24 mouse cellular contexts compared by ENCODE assay signal in genomic region chr1:151450851-151451250, GRCm38 (mm10). TPM values are rescaled to one million over a fixed set of nuclear protein-coding genes. Genes with fewer than 3 reads are reported as not detected.
A peak's percentile ranks its signal among the peaks of the same experiment; 100 is the strongest.
DNase-seq lines count a peak whose midpoint lies in the region; ATAC-seq and TF ChIP-seq lines count a peak whose summit lies in the region.
"Had no signal": no experiment of that assay in that cellular context is flagged by ENCODE, and none has a peak within 500 bp of the region (broad histone marks: within the 10 kb centered on the region; RNA-seq: fewer than 3 reads in every experiment).

No protein-coding gene starts in this region.

- no peaks in the 10 kb centered on the region; the same call in 1 of the 2 replicates for H3K79me2 ChIP-seq in heart, adult 2 months (replicated peaks; ENCODE audit: control insufficient read depth, insufficient read depth, low read length)

- H3K27me3 ChIP-seq in heart, adult 2 months (ENCODE audit: control insufficient read depth, insufficient read depth, low read length), result no peaks in the 10 kb centered on the region
- no peaks in the 10 kb centered on the region for H3K27me3 ChIP-seq in heart, embryonic 12.5 days (replicated peaks)
- no peaks in the 10 kb centered on the region for H3K27me3 ChIP-seq in midbrain, embryonic 14.5 days (ENCODE audit: control insufficient read depth, insufficient read depth, low read length)
- H3K27me3 ChIP-seq in midbrain, embryonic 13.5 days, result no peaks in the 10 kb centered on the region
- H3K27me3 ChIP-seq in hindbrain, embryonic 13.5 days, result no peaks in the 10 kb centered on the region
- no peaks in the 10 kb centered on the region for H3K27me3 ChIP-seq in cerebellum, adult 2 months (ENCODE audit: control insufficient read depth, insufficient read depth, low read length)
- H3K27me3 ChIP-seq: hindbrain, embryonic 12.5 days; Patski had no signal

- H3K4me1 ChIP-seq in heart, adult 2 months (ENCODE audit: control insufficient read depth, insufficient read depth, low read length), result no peaks in the 10 kb centered on the region
- no peaks in the 10 kb centered on the region for H3K4me1 ChIP-seq in heart, embryonic 12.5 days (replicated peaks)
- no peaks in the 10 kb centered on the region for H3K4me1 ChIP-seq in midbrain, embryonic 14.5 days (ENCODE audit: control insufficient read depth, insufficient read depth, low read length)
- H3K4me1 ChIP-seq in midbrain, embryonic 13.5 days (replicated peaks), result no peaks in the 10 kb centered on the region
- H3K4me1 ChIP-seq in hindbrain, embryonic 13.5 days (replicated peaks), result no peaks in the 10 kb centered on the region
- no peaks in the 10 kb centered on the region for H3K4me1 ChIP-seq in cerebellum, adult 2 months (ENCODE audit: control insufficient read depth, insufficient read depth, low read length)
- H3K4me1 ChIP-seq: heart, embryonic 10.5 days; hindbrain, embryonic 12.5 days had no signal

- no peak for ATAC-seq in heart, embryonic 12.5 days (ENCODE audit: insufficient number of reproducible peaks, low FRiP score)
- ATAC-seq in midbrain, embryonic 14.5 days (ENCODE audit: low FRiP score, low TSS enrichment), result no peak
- no peak for ATAC-seq in midbrain, embryonic 13.5 days
- no peak for ATAC-seq in hindbrain, embryonic 13.5 days (ENCODE audit: low FRiP score)
- ATAC-seq: Patski had no signal

- H3K9ac ChIP-seq in heart, adult 2 months (ENCODE audit: low read depth, low read length), result no peak overlapping the region
- H3K9ac ChIP-seq in heart, embryonic 12.5 days, result no peak overlapping the region
- no peak overlapping the region for H3K9ac ChIP-seq in midbrain, embryonic 14.5 days (replicated peaks; ENCODE audit: low read length)
- H3K9ac ChIP-seq in midbrain, embryonic 13.5 days (replicated peaks), result no peak overlapping the region
- H3K9ac ChIP-seq in hindbrain, embryonic 13.5 days, result no peak overlapping the region
- H3K9ac ChIP-seq: hindbrain, embryonic 12.5 days had no signal

- no peak for TF ChIP-seq POLR2A in heart, adult 2 months (IDR thresholded peaks at IDR 0.05; ENCODE audit: insufficient read depth, low read depth, low read length)
- TF ChIP-seq POLR2A in brain, embryonic 14.5 days (IDR thresholded peaks at IDR 0.05; ENCODE audit: borderline replicate concordance, extremely low read depth, insufficient read depth, insufficient read length, poor library complexity, severe bottlenecking), result no peak
- TF ChIP-seq POLR2A in cerebellum, adult 2 months (IDR thresholded peaks at IDR 0.05; ENCODE audit: borderline replicate concordance, insufficient read depth, low read length), result no peak

- no peak overlapping the region for H3K4me3 ChIP-seq in heart, adult 2 months
- H3K4me3 ChIP-seq in heart, embryonic 12.5 days, result no peak overlapping the region
- H3K4me3 ChIP-seq in midbrain, embryonic 14.5 days (replicated peaks; ENCODE audit: low read depth, low read length), result no peak overlapping the region
- no peak overlapping the region for H3K4me3 ChIP-seq in midbrain, embryonic 13.5 days (replicated peaks)
- H3K4me3 ChIP-seq in hindbrain, embryonic 13.5 days, result no peak overlapping the region
- no peak overlapping the region for H3K4me3 ChIP-seq in cerebellum, adult 2 months (replicated peaks; ENCODE audit: insufficient read depth, low read depth, low read length)
- H3K4me3 ChIP-seq: heart, embryonic 10.5 days; hindbrain, embryonic 12.5 days; myocyte had no signal

- H3K4me2 ChIP-seq in heart, embryonic 12.5 days, result no peak overlapping the region
- no peak overlapping the region for H3K4me2 ChIP-seq in midbrain, embryonic 14.5 days (ENCODE audit: low read length)
- H3K4me2 ChIP-seq in midbrain, embryonic 13.5 days (replicated peaks), result no peak overlapping the region
- no peak overlapping the region for H3K4me2 ChIP-seq in hindbrain, embryonic 13.5 days
- H3K4me2 ChIP-seq: hindbrain, embryonic 12.5 days; midbrain, embryonic 11.5 days had no signal

- no peaks in the 10 kb centered on the region for H3K36me3 ChIP-seq in heart, adult 2 months (ENCODE audit: control insufficient read depth, insufficient read depth, low read length)
- peaks cover 78% of the 10 kb centered on the region for H3K36me3 ChIP-seq in heart, embryonic 12.5 days
- peaks cover 79% of the 10 kb centered on the region for H3K36me3 ChIP-seq in midbrain, embryonic 14.5 days (ENCODE audit: control insufficient read depth, insufficient read depth, low read length)
- peaks cover 70% of the 10 kb centered on the region for H3K36me3 ChIP-seq in midbrain, embryonic 13.5 days
- H3K36me3 ChIP-seq in hindbrain, embryonic 13.5 days, result peaks cover 79% of the 10 kb centered on the region

- DNase-seq in heart, adult 2 months, result no peak
- DNase-seq in midbrain, embryonic 14.5 days, result peak; percentile 24
- peak; percentile 24 for DNase-seq in brain, embryonic 14.5 days (ENCODE audit: low read depth)
- no peak for DNase-seq in cerebellum, adult 2 months
- DNase-seq: adrenal gland, postnatal 10 days; cerebellum, adult 11 months; cerebellum, postnatal 14 days; embryo, embryonic 11 days; gastrocnemius, postnatal 25 days; heart, postnatal 10 days; kidney, adult 11 months; layer of hippocampus, postnatal 36 days; lung, adult 18-20 months; thymus, adult 18-20 months; thymus, postnatal 4 days had no signal

- H3K27ac ChIP-seq in heart, adult 2 months, result no peak overlapping the region
- H3K27ac ChIP-seq in heart, embryonic 12.5 days (ENCODE audit: poor library complexity, severe bottlenecking), result no peak overlapping the region
- H3K27ac ChIP-seq in midbrain, embryonic 14.5 days (replicated peaks; ENCODE audit: low read depth, low read length), result no peak overlapping the region
- H3K27ac ChIP-seq in midbrain, embryonic 13.5 days, result no peak overlapping the region
- no peak overlapping the region for H3K27ac ChIP-seq in hindbrain, embryonic 13.5 days
- H3K27ac ChIP-seq in cerebellum, adult 2 months (ENCODE audit: insufficient read depth, low read length), result no peak overlapping the region
- H3K27ac ChIP-seq: heart, embryonic 10.5 days; hindbrain, embryonic 12.5 days; kidney, postnatal 0 days had no signal

- WGBS in heart, adult 2 months, result 72% methylated on average over 2 of the region's 2 CpGs
- WGBS in heart, embryonic 12.5 days, result 94% methylated on average over 2 of the region's 2 CpGs
- 97% methylated on average over 1 of the region's 2 CpGs for WGBS in midbrain, embryonic 14.5 days
- WGBS in midbrain, embryonic 13.5 days, result 80% methylated on average over 2 of the region's 2 CpGs
- 100% methylated on average over 1 of the region's 2 CpGs for WGBS in hindbrain, embryonic 13.5 days
- 97% methylated on average over 1 of the region's 2 CpGs for WGBS in cerebellum, adult 2 months

- intact Hi-C loops in heart, adult 2 months (cut with DNase I), result no loop called here

- no peaks in the 10 kb centered on the region for H3K9me3 ChIP-seq in heart, embryonic 12.5 days (replicated peaks)
- H3K9me3 ChIP-seq in midbrain, embryonic 14.5 days (ENCODE audit: control insufficient read depth, low read length), result no peaks in the 10 kb centered on the region
- no peaks in the 10 kb centered on the region for H3K9me3 ChIP-seq in midbrain, embryonic 13.5 days
- H3K9me3 ChIP-seq in hindbrain, embryonic 13.5 days, result no peaks in the 10 kb centered on the region
- H3K9me3 ChIP-seq: heart, embryonic 10.5 days; hindbrain, embryonic 12.5 days had no signal

- TF ChIP-seq CTCF in heart, adult 2 months (IDR thresholded peaks at IDR 0.05), result 0 out of 2 replicates have a peak, but pooled peaks have one; percentile 8
- TF ChIP-seq CTCF in brain, embryonic 14.5 days (IDR thresholded peaks at IDR 0.05; ENCODE audit: borderline replicate concordance, extremely low read depth, insufficient read depth, insufficient read length), result peak; percentile 8; the same call in 1 of the 2 replicates
- no peak for TF ChIP-seq CTCF in cerebellum, adult 2 months (IDR thresholded peaks at IDR 0.05; ENCODE audit: borderline replicate concordance, insufficient read depth, low read depth, low read length)

- no peak for TF ChIP-seq EP300 in heart, adult 2 months (IDR thresholded peaks at IDR 0.05; ENCODE audit: insufficient read depth, low read depth, low read length)

RNA-seq across cellular contexts. Expression of gene Trmt1l, which starts 22.5 kb away (rescaled TPM):
- total RNA-seq in heart, adult 2 months (2021), result 10 to 100 TPM; 20.9 to 22.3 TPM
- polyA plus RNA-seq in heart, adult 2 months (2012; rRNA removed), result 12.5 and 17.6 TPM in 2 replicates
- polyA plus RNA-seq in heart, embryonic 12.5 days (2016; fragmentation: Nextera tagmentation; extraction: Ambion mirVana), result 43.7 and 48.2 TPM in 2 replicates
- 31.1 and 42.8 TPM in 2 replicates for polyA plus RNA-seq in midbrain, embryonic 14.5 days (2014; fragmentation: Nextera tagmentation; extraction: Ambion mirVana)
- polyA plus RNA-seq in midbrain, embryonic 13.5 days (2015; fragmentation: Nextera tagmentation; extraction: Ambion mirVana), result 51.8 and 56.0 TPM in 2 replicates
- polyA plus RNA-seq in brain, embryonic 14.5 days (2012; rRNA removed), result 33.2 and 33.6 TPM in 2 replicates
- 49.9 and 51.3 TPM in 2 replicates for polyA plus RNA-seq in hindbrain, embryonic 13.5 days (2015; fragmentation: Nextera tagmentation; extraction: Ambion mirVana)
- 30.8 and 31.9 TPM in 2 replicates for polyA plus RNA-seq in cerebellum, adult 2 months (2012; rRNA removed)

RNA-seq across cellular contexts. Expression of gene Swt1, which starts 22.6 kb away (rescaled TPM):
- total RNA-seq in heart, adult 2 months (2021), result 10 to 100 TPM in 1 of 2 experiments, 1 to 10 TPM in 1; 9.0 to 10.5 TPM
- polyA plus RNA-seq in heart, adult 2 months (2012; rRNA removed), result 4.5 and 7.3 TPM in 2 replicates
- 25.7 and 26.4 TPM in 2 replicates for polyA plus RNA-seq in heart, embryonic 12.5 days (2016; fragmentation: Nextera tagmentation; extraction: Ambion mirVana)
- polyA plus RNA-seq in midbrain, embryonic 14.5 days (2014; fragmentation: Nextera tagmentation; extraction: Ambion mirVana), result 19.9 and 20.3 TPM in 2 replicates
- 21.4 and 27.8 TPM in 2 replicates for polyA plus RNA-seq in midbrain, embryonic 13.5 days (2015; fragmentation: Nextera tagmentation; extraction: Ambion mirVana)
- polyA plus RNA-seq in brain, embryonic 14.5 days (2012; rRNA removed), result 12.0 and 15.0 TPM in 2 replicates
- 20.6 and 22.7 TPM in 2 replicates for polyA plus RNA-seq in hindbrain, embryonic 13.5 days (2015; fragmentation: Nextera tagmentation; extraction: Ambion mirVana)
- polyA plus RNA-seq in cerebellum, adult 2 months (2012; rRNA removed), result 16.7 and 21.6 TPM in 2 replicates

RNA-seq across cellular contexts. Expression of gene Rnf2, which starts 49.9 kb away (rescaled TPM):
- 10 to 100 TPM; 16.5 to 18.3 TPM for total RNA-seq in heart, adult 2 months (2021)
- 7.4 and 18.3 TPM in 2 replicates for polyA plus RNA-seq in heart, adult 2 months (2012; rRNA removed)
- polyA plus RNA-seq in heart, embryonic 12.5 days (2016; fragmentation: Nextera tagmentation; extraction: Ambion mirVana), result 83.1 and 83.6 TPM in 2 replicates
- polyA plus RNA-seq in midbrain, embryonic 14.5 days (2014; fragmentation: Nextera tagmentation; extraction: Ambion mirVana), result 137 and 151 TPM in 2 replicates
- polyA plus RNA-seq in midbrain, embryonic 13.5 days (2015; fragmentation: Nextera tagmentation; extraction: Ambion mirVana), result 122 and 138 TPM in 2 replicates
- 115 and 116 TPM in 2 replicates for polyA plus RNA-seq in brain, embryonic 14.5 days (2012; rRNA removed)
- 120 and 123 TPM in 2 replicates for polyA plus RNA-seq in hindbrain, embryonic 13.5 days (2015; fragmentation: Nextera tagmentation; extraction: Ambion mirVana)
- 27.3 and 31.4 TPM in 2 replicates for polyA plus RNA-seq in cerebellum, adult 2 months (2012; rRNA removed)

Comparison
In these comparisons a context has a peak if more than half of its experiments do, and no peak if none do; other contexts are left out.
1. DNase-seq: peak in midbrain, embryonic 14.5 days (single experiment) and brain, embryonic 14.5 days (single experiment); none in heart, adult 2 months (0 of 2) and cerebellum, adult 2 months (0 of 2).